Mouse (Mus musculus) bone marrow, adult 2 months (tissue): Measurements from ENCODE around the gene Ddn. TPM values are rescaled to one million over a fixed set of nuclear protein-coding genes. Genes with fewer than 3 reads are reported as not detected.

Experiments used
- H3K27ac ChIP-seq: fragments of 200-500 bp; 2 replicates; pipeline ENCODE4 v1.5.1; 2012; ENCODE audit warnings: low read depth, mild to moderate bottlenecking, control low read depth, inconsistent platforms, low read length; ENCODE audit not compliant: control insufficient read depth, poor library complexity, insufficient read depth
- H3K4me1 ChIP-seq: fragments of 200-500 bp; 2 replicates; pipeline ENCODE4 v1.6.1; 2011; ENCODE audit warnings: low read length; ENCODE audit not compliant: control insufficient read depth, insufficient read depth
- H3K4me3 ChIP-seq: fragments of 200-500 bp; replicated peaks from 2 replicates; pipeline ENCODE3; 2011; ENCODE audit warnings: mild to moderate bottlenecking, low read depth, low read length, control low read depth; ENCODE audit not compliant: control insufficient read depth
- CTCF ChIP-seq: fragments of 200-500 bp; IDR thresholded peaks from 2 replicates; pipeline ENCODE4 v1.5.1; 2011; ENCODE audit warnings: low read length, control low read depth; ENCODE audit not compliant: control insufficient read depth, insufficient read depth
- POLR2A ChIP-seq: fragments of 200-500 bp; IDR thresholded peaks from 2 replicates; pipeline ENCODE4 v1.6.1; 2011; ENCODE audit warnings: low read depth, mild to moderate bottlenecking, control low read depth, low read length, borderline replicate concordance; ENCODE audit not compliant: control insufficient read depth
- WGBS: fragments of 180-500 bp; shearing (Covaris S2); methylation state at CpG from one replicate; pipeline ENCODE4 v1.1.7; 2018; 5-methylcytosine and 5-hydroxymethylcytosine counted together
- polyA plus RNA-seq: library from polyadenylated mRNA; stranded (reverse); fragments of >200 nt; gene quantifications from 2 replicates; pipeline ENCODE4 v1.2.4, GENCODE M21; 2011; ENCODE audit warnings: low replicate concordance; ENCODE audit not compliant: missing spikeins, insufficient read depth, insufficient read length

The Ddn gene
- polyA plus RNA-seq, result 0.25 TPM in 1 of 2 replicates, not detected in the other

DNA sequence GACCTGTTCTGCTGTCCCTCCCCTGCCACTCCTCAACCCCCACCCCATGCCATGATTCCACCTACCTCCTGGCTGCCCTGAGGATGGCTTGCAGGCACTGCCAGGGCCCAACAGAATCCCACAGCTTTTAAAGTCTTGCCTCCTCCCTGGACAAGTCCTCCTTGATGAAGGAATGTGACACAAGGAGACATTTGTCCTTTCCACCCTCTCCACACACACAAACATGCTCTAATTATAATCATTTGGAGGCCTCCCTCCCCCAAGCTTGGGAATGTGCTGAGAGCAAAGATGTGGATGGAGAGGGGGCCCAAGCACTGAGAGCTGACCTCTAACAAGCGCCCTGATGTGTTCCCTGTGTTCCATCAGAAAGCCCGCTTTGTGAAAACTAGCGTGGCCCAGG, at the start of gene Ddn:
Ddn (minus strand) TSS at position 101 of the 400 bp plus-strand sequence.
- 88% methylated on average over 3 of the region's 3 CpGs for WGBS
- Histone ChIP-seq H3K4me1 (no peaks in the 10 kb centered on the region; the same call in 1 of the 2 replicates), H3K27ac (no peak within 1 kb of the TSS), H3K4me3 (no peak within 1 kb of the TSS)
- no peak for TF ChIP-seq POLR2A
- no peak for TF ChIP-seq CTCF

DNA sequence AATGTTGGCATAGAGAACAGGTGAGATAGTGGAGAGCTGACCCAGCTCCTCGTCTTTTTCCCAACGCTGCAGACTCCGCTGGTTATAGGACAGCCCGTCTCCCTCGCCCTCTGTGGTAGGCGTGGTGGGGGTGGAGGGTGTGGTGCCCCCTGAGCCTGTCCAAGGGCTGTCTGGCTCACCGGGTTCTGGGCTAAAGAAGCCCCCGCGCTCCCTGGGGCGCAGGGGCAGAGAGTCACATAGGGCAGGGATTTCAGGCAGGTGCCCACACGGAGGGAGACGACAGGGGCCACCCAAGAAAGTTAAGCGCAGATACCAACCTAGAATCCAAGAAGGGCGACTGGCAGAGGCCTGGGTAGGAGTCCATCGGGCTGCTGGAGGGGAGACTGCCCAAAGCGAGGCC, 44.9 kb upstream of the Ddn start:
- WGBS, result 90% methylated on average over 16 of the region's 16 CpGs
- H3K27ac ChIP-seq, result no peak overlapping the region
- TF ChIP-seq CTCF, result no peak
- TF ChIP-seq POLR2A, result no peak
- H3K4me3 ChIP-seq, result no peak overlapping the region
- H3K4me1 ChIP-seq, result no peaks in the 10 kb centered on the region

- WGBS, result 91% methylated on average over 28 of the region's 28 CpGs
- H3K4me3 ChIP-seq, result no peak overlapping the region
- TF ChIP-seq POLR2A (no peak), CTCF (no peak)
- no peaks in the 10 kb centered on the region for H3K4me1 ChIP-seq
- H3K27ac ChIP-seq, result no peak overlapping the region
Observed at GRCm38 (mm10) chr15:98853161-98853937, 44.1 kb upstream of the Ddn start.

- no peak overlapping the region for H3K27ac ChIP-seq
- H3K4me1 ChIP-seq, result no peaks in the 10 kb centered on the region
- WGBS, result 93% methylated on average over 9 of the region's 9 CpGs
- no peak overlapping the region for H3K4me3 ChIP-seq
- no peak for TF ChIP-seq POLR2A
- TF ChIP-seq CTCF, result no peak
Observed at GRCm38 (mm10) chr15:98852733-98853132, 43.4 kb upstream of the Ddn start.

DNA sequence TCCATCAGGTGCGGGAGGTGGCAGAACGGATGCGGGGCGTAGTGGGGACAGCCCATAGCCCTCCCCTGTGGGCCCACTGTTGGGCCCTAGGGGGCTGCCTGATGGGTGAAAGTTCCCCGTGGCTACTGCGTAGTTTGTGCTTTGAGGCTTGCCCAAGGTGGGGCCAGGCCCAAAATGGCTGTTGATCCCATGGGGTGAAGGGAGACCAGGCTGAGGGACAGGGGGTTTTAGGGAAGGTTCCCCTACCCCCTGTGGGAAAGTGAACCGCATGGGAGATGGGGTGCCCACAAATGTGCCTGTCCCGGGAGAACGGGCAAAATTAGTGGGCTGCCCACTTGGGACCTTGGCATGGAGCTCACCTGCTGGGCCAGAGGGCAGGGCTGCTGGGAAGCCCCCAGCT, 42.8 kb upstream of the Ddn start:
- H3K4me1 ChIP-seq, result no peaks in the 10 kb centered on the region
- H3K4me3 ChIP-seq, result no peak overlapping the region
- H3K27ac ChIP-seq, result no peak overlapping the region
- WGBS, result 92% methylated on average over 9 of the region's 9 CpGs
- TF ChIP-seq POLR2A, result no peak
- no peak for TF ChIP-seq CTCF

DNA sequence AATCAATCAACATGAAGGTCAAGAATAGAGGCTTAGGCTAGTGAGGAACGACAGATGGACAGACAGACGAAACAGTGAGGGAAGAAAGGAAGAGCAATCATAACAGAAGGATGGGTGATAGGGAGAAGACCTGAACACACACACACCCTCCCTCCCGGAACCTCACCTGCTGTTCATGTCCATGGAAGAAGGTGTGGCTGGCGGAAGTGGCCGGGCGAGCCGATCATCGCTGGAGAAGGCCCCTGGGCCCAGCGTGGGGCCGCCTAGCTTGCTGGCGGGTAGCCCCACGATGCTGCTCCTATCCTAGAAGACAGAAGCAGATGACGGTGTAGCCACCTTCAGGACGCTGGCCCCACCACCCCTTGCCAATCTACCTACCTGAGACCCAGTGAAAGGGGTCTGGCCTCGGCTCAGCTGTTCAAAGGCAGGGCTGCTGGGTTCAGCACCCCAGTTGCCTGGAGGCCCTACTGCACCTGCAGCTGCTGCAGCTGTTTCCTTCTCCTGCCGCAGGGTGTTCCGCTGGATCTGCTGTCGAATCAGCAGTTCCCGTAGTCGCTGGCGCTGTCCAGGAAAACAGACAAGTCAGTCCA, 42.0 kb upstream of the Ddn start:
- H3K27ac ChIP-seq, result no peak overlapping the region
- TF ChIP-seq POLR2A (no peak), CTCF (no peak)
- H3K4me1 ChIP-seq, result no peaks in the 10 kb centered on the region
- 90% methylated on average over 21 of the region's 21 CpGs for WGBS
- no peak overlapping the region for H3K4me3 ChIP-seq

GRCm38 (mm10) chr15:98850668-98851067, 41.4 kb upstream of the Ddn start:
- TF ChIP-seq POLR2A, result no peak
- TF ChIP-seq CTCF, result no peak
- 84% methylated on average over 14 of the region's 14 CpGs for WGBS
- Histone ChIP-seq H3K4me1 (no peaks in the 10 kb centered on the region), H3K27ac (no peak overlapping the region), H3K4me3 (no peak overlapping the region)

DNA sequence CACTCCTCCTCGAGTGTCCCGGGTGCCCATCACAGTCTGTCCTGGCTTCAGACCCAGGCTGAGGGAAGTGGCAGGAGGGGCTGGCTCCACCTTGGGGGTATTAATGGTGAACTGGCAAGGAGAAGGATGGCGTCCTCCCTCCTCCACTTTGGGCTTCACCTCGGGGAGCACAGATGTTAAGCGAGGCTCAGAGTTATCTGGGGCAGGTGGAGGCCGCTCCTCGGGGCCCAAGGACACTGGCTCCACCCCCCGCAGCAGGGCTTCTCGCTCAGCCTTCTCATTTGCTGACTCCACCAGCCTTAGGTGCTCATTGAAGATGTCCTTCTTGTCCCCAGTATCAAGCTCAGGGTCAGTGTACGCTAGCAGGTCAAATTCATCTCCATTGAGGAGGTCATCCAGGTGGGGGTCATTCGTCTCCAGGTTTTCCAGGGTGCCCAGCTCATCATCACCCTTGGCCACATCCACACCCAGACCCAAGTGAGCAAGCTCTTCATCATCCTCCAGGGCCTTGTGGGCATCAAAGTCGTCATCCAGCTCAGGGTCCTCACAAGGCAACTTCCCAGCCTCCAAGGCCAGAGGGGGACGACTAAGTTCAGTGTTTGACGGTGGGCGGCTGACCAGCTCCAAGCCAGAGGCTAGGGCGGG, 40.8 kb upstream of the Ddn start:
- WGBS, result 86% methylated on average over 16 of the region's 16 CpGs
- Histone ChIP-seq H3K27ac (no peak overlapping the region), H3K4me1 (no peaks in the 10 kb centered on the region), H3K4me3 (no peak overlapping the region)
- TF ChIP-seq CTCF, result no peak
- no peak for TF ChIP-seq POLR2A
